Mouse (Mus musculus) myocyte (in vitro differentiated cells): ENCODE data around the gene Cox8a. TPM values are rescaled to one million over a fixed set of nuclear protein-coding genes. Genes with fewer than 3 reads are reported as not detected.

ENCODE experiments used
- H3K27me3 ChIP-seq: one replicate; pipeline ENCODE4 v1.6.1; 2011; ENCODE audit not compliant: control insufficient read depth, insufficient read depth, insufficient read length
- H3K36me3 ChIP-seq: one replicate; pipeline ENCODE4 v1.6.1; 2011; ENCODE audit not compliant: control insufficient read depth, insufficient read depth
- H3K4me2 ChIP-seq: one replicate; pipeline ENCODE4 v1.6.1; 2011; ENCODE audit warnings: low read depth, control low read depth
- H3K4me3 ChIP-seq: one replicate; pipeline ENCODE4 v1.5.1; 2011; ENCODE audit warnings: mild to moderate bottlenecking, control low read depth, moderate library complexity
- H3K79me2 ChIP-seq: one replicate; pipeline ENCODE4 v1.6.1; 2011; ENCODE audit not compliant: control insufficient read depth, insufficient read depth
- H3ac ChIP-seq: one replicate; pipeline ENCODE4 v1.6.1; 2011; ENCODE audit not compliant: control insufficient read depth, insufficient read length
- CEBPB ChIP-seq: IDR thresholded peaks from 2 replicates; pipeline ENCODE4 v1.6.1; 2011; ENCODE audit warnings: mild to moderate bottlenecking, moderate library complexity; ENCODE audit not compliant: poor library complexity, insufficient read depth, severe bottlenecking
- E2F4 ChIP-seq: IDR thresholded peaks from one replicate; pipeline ENCODE4 v1.6.1; 2011; ENCODE audit warnings: mild to moderate bottlenecking, control low read depth, moderate library complexity; ENCODE audit not compliant: insufficient read depth
- MAX ChIP-seq: IDR thresholded peaks from one replicate; pipeline ENCODE4 v1.6.1; 2011; ENCODE audit warnings: low read depth, mild to moderate bottlenecking, control low read depth
- MYOD1 ChIP-seq, 3 experiments: IDR thresholded peaks; one replicate each; pipeline ENCODE4 v1.6.1; 2011; ENCODE audit warnings: control low read depth in 2 of 3, low read depth in 2 of 3, mild to moderate bottlenecking in 2 of 3, moderate library complexity in 1 of 3; ENCODE audit not compliant: insufficient read length in 2 of 3, control insufficient read depth in 1 of 3
- MYOG ChIP-seq, 3 experiments: IDR thresholded peaks; one replicate each; pipeline ENCODE4 v1.6.1; 2011; ENCODE audit warnings: control low read depth in 2 of 3, low read depth in 2 of 3, mild to moderate bottlenecking in 2 of 3; ENCODE audit not compliant: insufficient read length in 2 of 3, control insufficient read depth in 1 of 3, insufficient read depth in 1 of 3
- POLR2A ChIP-seq: IDR thresholded peaks from one replicate; pipeline ENCODE4 v1.6.1; 2011; ENCODE audit warnings: low read depth, mild to moderate bottlenecking, control low read depth, moderate library complexity; ENCODE audit not compliant: insufficient read length
- POLR2AphosphoS2 ChIP-seq: IDR thresholded peaks from one replicate; pipeline ENCODE4 v1.6.1; 2011; ENCODE audit warnings: low read depth, control low read depth; ENCODE audit not compliant: insufficient read length
- REST ChIP-seq: IDR thresholded peaks from one replicate; pipeline ENCODE4 v1.6.1; 2011; ENCODE audit warnings: mild to moderate bottlenecking, control low read depth, moderate library complexity; ENCODE audit not compliant: insufficient read depth, insufficient read length
- SRF ChIP-seq: IDR thresholded peaks from one replicate; pipeline ENCODE4 v1.6.1; 2011; ENCODE audit warnings: low read depth; ENCODE audit not compliant: control insufficient read depth, insufficient read length
- TCF12 ChIP-seq: IDR thresholded peaks from one replicate; pipeline ENCODE4 v1.6.1; 2011; ENCODE audit warnings: mild to moderate bottlenecking, control low read depth; ENCODE audit not compliant: poor library complexity, insufficient read depth, severe bottlenecking
- TCF3 ChIP-seq: IDR thresholded peaks from one replicate; pipeline ENCODE4 v1.6.1; 2011; ENCODE audit warnings: low read depth, control low read depth; ENCODE audit not compliant: insufficient read length
- USF1 ChIP-seq: IDR thresholded peaks from one replicate; pipeline ENCODE4 v1.6.1; 2011; ENCODE audit warnings: low read depth, mild to moderate bottlenecking, control low read depth, moderate library complexity
- polyA plus RNA-seq: library from polyadenylated mRNA; unstranded; fragments of >200 nt; fragmentation: generic; extraction: Trizol; gene quantifications from one replicate; pipeline ENCODE4 v1.2.1, GENCODE M21; 2012; ENCODE audit warnings: missing spikeins

The Cox8a gene
- polyA plus RNA-seq, 1 experiment, result 1,011 TPM

- H3K79me2 ChIP-seq, result no peaks in the 10 kb centered on the region
- H3ac ChIP-seq, result no peak overlapping the region
- TF ChIP-seq TCF12, result no peak
- no peak for TF ChIP-seq POLR2AphosphoS2
- TF ChIP-seq MYOD1 (IDR thresholded peaks at IDR 0.05; ENCODE audit: control insufficient read depth in 1 of 3, insufficient read length in 2 of 3, low read depth in 2 of 3), result no peak
- TF ChIP-seq E2F4, result no peak
- no peak for TF ChIP-seq TCF3
- TF ChIP-seq USF1, result no peak
- no peak for TF ChIP-seq REST
- TF ChIP-seq SRF, result no peak
- TF ChIP-seq MYOG (IDR thresholded peaks at IDR 0.05; ENCODE audit: control insufficient read depth in 1 of 3, insufficient read depth in 1 of 3, insufficient read length in 2 of 3, low read depth in 2 of 3), result no peak
- no peak for TF ChIP-seq CEBPB
- TF ChIP-seq MAX, result no peak
- no peak for TF ChIP-seq POLR2A
- no peak overlapping the region for H3K4me3 ChIP-seq
- no peaks in the 10 kb centered on the region for H3K27me3 ChIP-seq
- H3K4me2 ChIP-seq, result no peak overlapping the region
- peaks cover 16% of the 10 kb centered on the region for H3K36me3 ChIP-seq
Measured at GRCm38 (mm10) chr19:7197445-7197844, 20.0 kb downstream of the Cox8a start.

- Histone ChIP-seq H3K4me3 (no peak overlapping the region), H3K4me2 (no peak overlapping the region)
Measured at GRCm38 (mm10) chr19:7196741-7197270, 20.6 kb downstream of the Cox8a start.

GRCm38 (mm10) chr19:7195900-7196728 is 21.3 kb downstream of the Cox8a start:
- Histone ChIP-seq H3K4me3 (no peak overlapping the region), H3K27me3 (no peaks in the 10 kb centered on the region), H3ac (no peak overlapping the region), H3K79me2 (no peaks in the 10 kb centered on the region), H3K36me3 (peaks cover 9% of the 10 kb centered on the region), H3K4me2 (no peak overlapping the region)
- peak; percentile 29 for TF ChIP-seq POLR2A
- TF ChIP-seq POLR2AphosphoS2, result peak; percentile 37
- TF ChIP-seq CEBPB, result no peak

More at GRCm38 (mm10) chr19:7196741-7197270, 20.6 kb downstream of the Cox8a start:
- H3K27me3 ChIP-seq, result no peaks in the 10 kb centered on the region
- no peak overlapping the region for H3ac ChIP-seq
- TF ChIP-seq MYOD1 (IDR thresholded peaks at IDR 0.05; ENCODE audit: control insufficient read depth in 1 of 3, insufficient read length in 2 of 3, low read depth in 2 of 3) (peak in 1 of 3 experiments; percentile 41), MYOG (IDR thresholded peaks at IDR 0.05; ENCODE audit: control insufficient read depth in 1 of 3, insufficient read depth in 1 of 3, insufficient read length in 2 of 3, low read depth in 2 of 3) (peak in 2 of 3 experiments; percentile 70 to 71), CEBPB (no peak)
- H3K79me2 ChIP-seq, result no peaks in the 10 kb centered on the region
- peaks cover 16% of the 10 kb centered on the region for H3K36me3 ChIP-seq

GRCm38 (mm10) chr19:7192561-7192967 is 24.9 kb downstream of the Cox8a start:
- H3K27me3 ChIP-seq, result no peaks in the 10 kb centered on the region
- no peaks in the 10 kb centered on the region for H3K36me3 ChIP-seq
- H3K4me3 ChIP-seq, result no peak overlapping the region
- TF ChIP-seq POLR2A (no peak), SRF (no peak), REST (no peak), TCF12 (no peak), CEBPB (no peak), TCF3 (no peak), MYOD1 (IDR thresholded peaks at IDR 0.05; ENCODE audit: control insufficient read depth in 1 of 3, insufficient read length in 2 of 3, low read depth in 2 of 3) (no peak), USF1 (no peak), POLR2AphosphoS2 (no peak), MAX (no peak), E2F4 (no peak), MYOG (IDR thresholded peaks at IDR 0.05; ENCODE audit: control insufficient read depth in 1 of 3, insufficient read depth in 1 of 3, insufficient read length in 2 of 3, low read depth in 2 of 3) (no peak)
- no peaks in the 10 kb centered on the region for H3K79me2 ChIP-seq
- H3ac ChIP-seq, result no peak overlapping the region
- H3K4me2 ChIP-seq, result no peak overlapping the region

- Histone ChIP-seq H3K4me2 (no peak overlapping the region), H3K36me3 (no peaks in the 10 kb centered on the region), H3K4me3 (no peak overlapping the region), H3K79me2 (no peaks in the 10 kb centered on the region), H3ac (no peak overlapping the region), H3K27me3 (no peaks in the 10 kb centered on the region)
- no peak for TF ChIP-seq POLR2AphosphoS2
- TF ChIP-seq TCF12, result no peak
- no peak for TF ChIP-seq SRF
- TF ChIP-seq MAX, result no peak
- TF ChIP-seq MYOD1 (IDR thresholded peaks at IDR 0.05; ENCODE audit: control insufficient read depth in 1 of 3, insufficient read length in 2 of 3, low read depth in 2 of 3), result no peak
- no peak for TF ChIP-seq CEBPB
- no peak for TF ChIP-seq MYOG (IDR thresholded peaks at IDR 0.05; ENCODE audit: control insufficient read depth in 1 of 3, insufficient read depth in 1 of 3, insufficient read length in 2 of 3, low read depth in 2 of 3)
- TF ChIP-seq REST, result no peak
- TF ChIP-seq USF1, result no peak
- no peak for TF ChIP-seq POLR2A
- no peak for TF ChIP-seq E2F4
- TF ChIP-seq TCF3, result no peak
Measured at GRCm38 (mm10) chr19:7191639-7192038, 25.8 kb downstream of the Cox8a start.
